Mouse (Mus musculus) stomach, postnatal 0 days (tissue): ENCODE measurements around the gene Vmn2r98. TPM values are rescaled to one million over a fixed set of nuclear protein-coding genes. Genes with fewer than 3 reads are reported as not detected.
"Not testable (repeated sequence)": the region's sequence is repeated elsewhere in the genome, so short reads cannot be mapped to it uniquely, and the experiment has no call there.

Experiments used
- ATAC-seq: fragments of 200-750 bp; cut with Nextera tagmentation; 2 replicates; pipeline ENCODE4 v1.8.0; 2017; ENCODE audit not compliant: low FRiP score, low TSS enrichment
- DNase-seq: peaks from one replicate; pipeline ENCODE4 v3.0.0-alpha.2; 2016; ENCODE audit warnings: low spot score
- H3K27ac ChIP-seq: fragments of 300-500 bp; sonication (generic); replicated peaks from 2 replicates; pipeline ENCODE4 v1.5.1; 2014; ENCODE audit warnings: mild to moderate bottlenecking, control low read depth
- H3K27me3 ChIP-seq: fragments of 300-500 bp; sonication (generic); 2 replicates; pipeline ENCODE4 v1.6.1; 2014; ENCODE audit warnings: low read length; ENCODE audit not compliant: control insufficient read depth, insufficient read depth
- H3K36me3 ChIP-seq: fragments of 300-500 bp; sonication (generic); 2 replicates; pipeline ENCODE4 v1.6.1; 2014; ENCODE audit warnings: low read length, mixed read lengths; ENCODE audit not compliant: control insufficient read depth, insufficient read depth
- H3K4me1 ChIP-seq: fragments of 300-500 bp; sonication (generic); replicated peaks from 2 replicates; pipeline ENCODE4 v1.6.1; 2014; ENCODE audit warnings: antibody characterized with exemption; ENCODE audit not compliant: control insufficient read depth, insufficient read depth
- H3K4me2 ChIP-seq: fragments of 300-500 bp; sonication (generic); replicated peaks from 2 replicates; pipeline ENCODE4 v1.6.1; 2014; ENCODE audit warnings: low read depth, mild to moderate bottlenecking, control low read depth, moderate library complexity
- H3K4me3 ChIP-seq: fragments of 300-500 bp; sonication (generic); 2 replicates; pipeline ENCODE4 v1.5.1; 2014; ENCODE audit warnings: low read depth, low read length, control low read depth
- H3K9ac ChIP-seq: fragments of 300-500 bp; sonication (generic); 2 replicates; pipeline ENCODE4 v1.6.1; 2014; ENCODE audit warnings: mild to moderate bottlenecking, low read length, control low read depth, mixed read lengths
- H3K9me3 ChIP-seq: fragments of 300-500 bp; sonication (generic); 2 replicates; pipeline ENCODE4 v1.6.1; 2016; ENCODE audit warnings: low read length; ENCODE audit not compliant: control insufficient read depth
- CTCF ChIP-seq: IDR thresholded peaks from 2 replicates; pipeline ENCODE4 v1.5.1; 2016; ENCODE audit warnings: antibody characterized with exemption, low read depth, mild to moderate bottlenecking, moderate library complexity
- EP300 ChIP-seq: optimal IDR thresholded peaks from 2 replicates; pipeline ENCODE3; 2016; ENCODE audit warnings: antibody characterized with exemption
- WGBS: fragments of 180-500 bp; shearing (Covaris S2); extraction: QIAGEN DNeasy Blood & Tissue Kit; methylation state at CpG from one replicate; pipeline ENCODE4 v1.1.7; 2014; 5-methylcytosine and 5-hydroxymethylcytosine counted together
- polyA plus RNA-seq: library from polyadenylated mRNA; unstranded; fragments of >200 nt; fragmentation: Nextera tagmentation; extraction: Ambion mirVana; gene quantifications from 2 replicates; pipeline ENCODE4 v1.2.1, GENCODE M21; 2015

The Vmn2r98 gene
- polyA plus RNA-seq, result 0.02 TPM in 1 of 2 replicates, not detected in the other

DNA sequence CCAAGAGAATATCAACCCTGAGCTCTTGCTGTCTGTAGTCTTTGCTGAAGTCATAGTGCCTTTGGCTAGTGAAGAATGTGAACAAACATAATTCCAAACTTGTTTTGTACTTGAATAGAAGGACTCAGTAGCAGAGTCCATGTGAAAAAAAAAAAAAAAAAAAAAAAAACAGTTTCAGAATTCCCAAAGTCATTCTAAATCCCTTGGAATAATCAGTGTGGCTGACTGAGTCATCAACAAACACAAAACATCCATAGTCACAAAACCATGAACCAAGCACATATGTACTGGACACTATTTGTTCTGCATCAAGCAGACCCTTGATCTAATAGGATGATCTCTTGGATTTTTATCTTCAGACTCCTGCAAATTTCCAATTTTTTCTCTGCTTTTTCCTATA lies at the start of gene Vmn2r98:
TSS of gene Vmn2r98 (plus strand) at position 301 of the 400 bp plus-strand sequence.
- H3K4me2 ChIP-seq, ATAC-seq, H3K27me3 ChIP-seq, H3K36me3 ChIP-seq, H3K27ac ChIP-seq, H3K4me1 ChIP-seq, H3K9ac ChIP-seq, H3K4me3 ChIP-seq, DNase-seq, H3K9me3 ChIP-seq: not testable (repeated sequence)

DNA sequence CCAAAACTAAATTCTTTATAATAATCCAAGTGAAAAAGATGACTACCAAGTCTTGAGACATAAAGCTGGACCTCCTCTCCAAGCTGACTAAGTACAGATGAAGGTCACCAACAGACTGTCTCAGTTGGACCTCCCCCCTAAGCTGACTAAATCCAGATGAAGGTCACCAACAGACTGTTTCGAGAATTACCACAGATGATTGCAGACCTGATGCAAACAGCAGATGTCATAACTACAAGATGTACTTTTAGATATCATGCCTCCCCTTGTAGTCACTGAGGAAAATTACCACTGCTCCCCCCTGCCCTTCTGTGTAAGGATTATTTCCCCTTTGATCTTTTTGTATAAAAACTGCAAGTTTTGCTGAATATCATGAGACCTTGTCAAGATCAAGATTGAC lies 21.8 kb upstream of the Vmn2r98 start:
- not testable (repeated sequence) for DNase-seq, H3K4me2 ChIP-seq, H3K36me3 ChIP-seq, H3K9ac ChIP-seq, H3K4me3 ChIP-seq, H3K27ac ChIP-seq, H3K4me1 ChIP-seq, H3K9me3 ChIP-seq, ATAC-seq, H3K27me3 ChIP-seq
- WGBS, result 59% methylated on average over 1 of the region's 1 CpGs

GRCm38 (mm10) chr17:19031962-19032361 lies 21.3 kb upstream of the Vmn2r98 start:
- Histone ChIP-seq H3K27me3 (no peaks in the 10 kb centered on the region), H3K4me2 (no peak overlapping the region), H3K4me1 (no peaks in the 10 kb centered on the region), H3K9ac (no peak overlapping the region), H3K4me3 (no peak overlapping the region), H3K27ac (no peak overlapping the region), H3K36me3 (no peaks in the 10 kb centered on the region), H3K9me3 (no peaks in the 10 kb centered on the region)
- TF ChIP-seq CTCF (no peak), EP300 (no peak)
- DNase-seq (no peak), ATAC-seq (no peak)
- 51% methylated on average over 2 of the region's 2 CpGs for WGBS

- H3K9me3 ChIP-seq, result no peaks in the 10 kb centered on the region
- H3K4me2 ChIP-seq, result no peak overlapping the region
- H3K4me3 ChIP-seq, result no peak overlapping the region
- TF ChIP-seq EP300 (no peak), CTCF (no peak)
- ATAC-seq, result no peak
- no peaks in the 10 kb centered on the region for H3K4me1 ChIP-seq
- no peaks in the 10 kb centered on the region for H3K27me3 ChIP-seq
- no peak for DNase-seq
- no peaks in the 10 kb centered on the region for H3K36me3 ChIP-seq
- H3K27ac ChIP-seq, result no peak overlapping the region
- H3K9ac ChIP-seq, result no peak overlapping the region
- 52% methylated on average over 3 of the region's 3 CpGs for WGBS
These were observed 20.5 kb upstream of the Vmn2r98 start for GRCm38 (mm10) chr17:19032721-19033120.

Other genes starting within 250 kb of the Vmn2r98 start
- 0.04 TPM in 1 of 2 replicates, not detected in the other for gene Vmn2r97, start 139.2 kb upstream of the Vmn2r98 start, polyA plus RNA-seq